Mouse (Mus musculus) hematopoietic stem cell, adult 5-6 weeks (primary cell): ENCODE data around the gene Hnrnpab. TPM values are rescaled to one million over a fixed set of nuclear protein-coding genes. Genes with fewer than 3 reads are reported as not detected.
"Not testable (repeated sequence)": the region's sequence is repeated elsewhere in the genome, so short reads cannot be mapped to it uniquely, and the experiment has no call there.

ENCODE experiments used
- ATAC-seq, 2 experiments: fragments of 125-278 bp in 1 of 2; replicated peaks in 1 of 2; 2 replicates each; pipeline ENCODE4 v1.8.0; 2016 to 2017; ENCODE audit warnings: inconsistent platforms in 2 of 2, mild to moderate bottlenecking in 2 of 2, moderate number of reproducible peaks in 2 of 2, low read depth in 1 of 2, moderate TSS enrichment in 1 of 2; ENCODE audit not compliant: low FRiP score in 2 of 2, poor library complexity in 2 of 2, severe bottlenecking in 2 of 2, insufficient read depth in 1 of 2, low TSS enrichment in 1 of 2
- total RNA-seq: library from RNA; stranded (forward); fragments of 172-1452, 232-1000 nt; gene quantifications from 2 replicates; pipeline ENCODE4 v1.2.3, GENCODE M21; 2017

Hnrnpab gene
- total RNA-seq, 1 experiment from 2014 or later: 1,232 TPM

DNA sequence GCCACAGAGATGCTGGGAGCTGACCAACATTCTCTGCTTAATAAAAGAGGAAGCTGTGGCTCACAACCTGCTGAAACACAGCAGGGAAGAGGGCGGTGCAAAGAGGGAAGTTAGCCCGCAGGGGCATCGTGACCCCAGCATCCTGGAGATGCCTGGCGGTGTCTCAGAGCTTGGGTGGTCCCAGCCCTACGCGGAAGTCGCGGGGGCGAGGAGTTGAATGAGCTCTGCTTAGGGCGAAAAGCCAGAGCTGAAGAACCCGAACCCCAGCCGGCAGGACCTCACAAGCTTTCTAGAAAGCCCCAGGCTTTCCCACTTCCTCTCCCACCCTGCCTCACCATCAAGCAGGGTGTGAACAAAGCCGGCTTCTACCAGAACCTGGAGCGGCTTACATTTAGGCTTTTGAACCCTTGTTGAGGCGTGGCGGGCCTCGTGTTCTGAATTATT lies 31.3 kb upstream of the Hnrnpab start:
- ATAC-seq: peak; percentile 86 to 87

DNA sequence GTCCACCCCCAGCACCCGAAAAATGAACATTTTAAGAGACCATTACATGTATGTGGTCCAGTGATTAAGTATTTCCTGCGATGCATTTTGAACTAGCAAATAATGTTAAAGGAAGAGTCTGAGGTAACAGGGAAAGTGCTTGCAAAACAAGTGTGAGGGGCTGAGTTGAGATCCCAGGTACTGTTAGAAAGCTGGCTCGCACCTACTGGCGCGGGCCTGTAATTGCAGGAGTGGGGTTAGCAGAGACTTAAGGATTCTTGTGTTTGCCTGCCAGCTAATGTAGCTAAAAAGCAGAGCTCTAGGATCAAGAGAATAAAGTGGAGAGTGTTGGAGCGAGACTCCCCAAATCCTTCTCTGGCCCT lies 29.7 kb upstream of the Hnrnpab start:
- ATAC-seq: peak; percentile 25 to 38; a peak in 3 of 4 replicates

DNA sequence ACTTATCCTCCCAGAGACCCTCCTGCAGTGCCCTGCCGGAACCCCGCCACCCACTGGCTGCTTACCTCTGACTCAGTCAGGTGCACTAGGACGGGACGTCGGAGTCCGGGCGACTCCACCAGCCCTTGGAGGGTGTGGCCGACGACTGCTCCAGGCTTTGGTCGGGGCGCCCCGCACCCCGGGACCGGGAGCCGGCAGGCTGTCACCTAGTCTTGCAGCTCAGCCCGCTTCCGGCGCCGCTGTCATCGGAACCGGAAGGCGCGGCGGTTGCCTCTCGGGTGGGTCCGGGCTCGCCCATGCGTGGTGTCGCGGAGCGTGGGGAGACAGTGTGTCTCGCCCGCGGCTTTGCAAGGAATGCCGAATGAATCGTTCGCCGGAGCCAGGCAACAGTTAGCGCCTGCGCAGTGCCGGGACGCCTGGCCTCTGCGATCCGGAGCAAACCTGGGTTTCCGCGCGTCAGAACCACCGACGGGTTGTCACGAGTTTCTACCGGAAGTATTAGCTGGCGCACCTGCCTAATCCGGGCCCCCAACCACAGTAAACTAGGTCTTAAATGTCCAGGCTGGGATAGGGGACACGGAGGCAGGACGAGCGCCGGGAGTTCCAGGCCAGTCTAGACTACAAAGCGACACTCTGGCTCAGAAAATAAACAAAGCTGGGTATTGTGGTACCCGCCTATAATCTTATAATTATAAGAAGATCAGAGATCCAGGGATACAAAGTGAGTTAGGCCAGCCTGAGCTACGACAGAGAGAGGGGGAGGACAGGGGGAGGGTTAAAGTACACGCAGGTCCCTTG lies 29.1 kb upstream of the Hnrnpab start, which contains the start of gene Rmnd5b:
Gene Rmnd5b (minus strand): TSS at position 372 of the 798 bp plus-strand sequence.
- ATAC-seq: peak; percentile 13 to 47; a peak in 3 of 4 replicates

DNA sequence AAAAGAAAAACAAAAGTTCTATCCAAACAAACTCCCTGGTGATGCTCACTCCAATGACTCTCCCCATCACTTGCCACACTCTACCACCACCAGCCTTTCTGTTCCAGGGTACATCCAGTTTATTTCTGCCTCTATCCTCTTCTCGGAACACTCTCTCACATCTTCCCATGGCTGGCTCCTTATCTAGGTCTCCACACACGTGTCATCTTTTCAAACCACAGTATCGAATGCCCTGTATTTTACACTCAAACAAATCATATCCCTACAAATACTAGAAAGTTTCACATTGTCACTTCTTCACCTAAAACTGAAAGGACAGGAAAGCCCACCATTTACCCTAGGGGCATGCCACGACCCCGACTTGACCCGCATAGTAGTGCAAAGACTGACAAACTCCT lies 28.5 kb upstream of the Hnrnpab start:
- ATAC-seq: no peak

DNA sequence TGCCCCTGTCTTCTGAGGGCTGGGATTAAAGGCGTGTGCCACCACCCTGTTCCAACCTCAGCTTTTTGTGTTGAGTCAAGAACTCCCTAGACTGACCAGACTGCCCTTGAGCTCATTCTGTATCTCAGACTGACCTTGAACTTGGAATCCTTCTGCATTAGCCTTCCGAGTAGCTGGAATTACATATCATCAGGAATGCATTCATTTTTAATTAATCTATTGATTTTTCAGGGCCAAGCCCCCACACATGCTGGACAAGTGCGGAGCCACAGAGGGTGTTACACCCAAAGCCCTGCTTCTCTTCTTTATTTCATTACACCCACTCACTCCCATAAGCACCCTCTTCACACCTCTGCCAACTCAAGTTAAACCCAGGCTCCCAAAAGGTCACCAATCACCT lies 27.1 kb upstream of the Hnrnpab start:
- no peak for ATAC-seq

DNA sequence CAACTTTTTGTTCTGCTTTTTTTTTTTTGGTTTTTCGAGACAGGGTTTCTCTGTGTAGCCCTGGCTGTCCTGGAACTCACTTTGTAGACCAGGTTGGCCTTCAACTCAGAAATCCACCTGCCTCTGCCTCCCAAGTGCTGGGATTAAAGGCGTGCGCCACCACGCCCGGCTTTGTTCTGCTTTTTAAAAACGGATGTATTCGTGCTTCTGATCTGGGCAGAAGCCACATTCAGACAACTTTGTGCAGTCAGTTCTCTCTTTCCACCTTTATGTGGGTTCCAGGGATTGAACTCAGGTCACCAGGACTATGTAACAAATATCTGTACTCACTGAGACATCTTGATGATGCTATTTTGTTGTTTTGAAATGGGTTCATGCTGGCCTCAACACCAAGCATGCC lies 26.6 kb upstream of the Hnrnpab start:
- not testable (repeated sequence) for ATAC-seq

DNA sequence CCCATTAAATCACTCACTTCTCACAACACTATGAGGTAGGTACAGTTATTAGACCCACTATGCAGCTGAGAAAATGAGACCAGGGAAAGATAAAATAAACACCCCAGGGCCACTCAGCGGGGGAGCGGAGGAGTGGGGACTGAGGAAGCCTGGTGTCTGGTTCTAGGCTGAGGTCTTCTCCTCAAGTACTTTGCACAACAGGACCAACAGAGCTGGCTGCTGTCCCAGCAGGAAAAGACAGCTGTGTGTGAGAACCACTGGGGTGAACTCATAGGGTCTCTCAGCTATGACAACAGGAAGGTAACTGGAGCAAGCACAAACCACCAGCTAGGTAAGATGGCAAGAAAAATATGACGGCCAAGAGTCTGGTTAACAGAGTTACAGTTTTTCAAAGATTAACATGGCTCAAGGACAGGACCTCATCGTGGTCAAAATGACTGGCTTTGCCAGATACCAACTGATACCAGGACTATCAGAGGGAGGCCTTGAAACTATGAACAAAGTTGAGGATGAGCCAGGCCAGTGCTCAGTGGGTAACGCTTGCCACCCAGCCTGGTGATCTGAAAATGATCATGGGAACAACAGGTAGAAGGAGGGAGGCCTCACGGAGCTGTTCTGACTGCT lies 25.6 kb upstream of the Hnrnpab start:
- ATAC-seq: peak; percentile 15 to 22; a peak in 2 of 4 replicates

DNA sequence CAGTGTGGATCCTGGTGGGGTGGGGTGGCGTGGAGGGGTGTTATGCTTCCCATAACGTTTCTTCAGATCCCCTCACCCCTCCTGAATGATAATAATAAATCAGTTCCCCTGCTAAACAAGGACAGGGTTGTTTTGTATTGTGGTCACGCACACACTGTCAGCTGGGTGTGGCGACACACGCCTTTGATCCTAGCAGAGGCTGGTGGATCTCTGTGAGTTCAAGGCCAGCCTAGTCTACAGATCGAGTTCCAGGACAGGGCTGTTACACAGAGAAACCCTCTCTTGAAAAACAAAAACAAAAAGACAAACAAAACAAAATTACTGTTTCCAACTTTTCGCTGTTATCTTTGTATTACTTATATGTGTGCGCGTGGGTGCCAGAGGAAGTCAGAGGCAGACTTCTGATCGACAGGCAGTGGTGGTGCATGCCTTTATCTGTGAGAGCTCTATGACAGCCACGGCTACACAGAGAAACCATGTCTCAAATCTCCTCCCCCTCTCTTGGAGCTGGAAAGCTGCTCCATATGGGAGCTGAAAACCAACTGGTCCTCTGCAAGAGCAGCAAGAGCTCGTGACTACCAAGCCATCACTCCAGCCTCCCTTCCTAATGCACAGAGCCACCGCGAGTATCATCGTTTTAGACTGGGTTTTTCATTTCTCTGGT lies 23.1 kb upstream of the Hnrnpab start:
- ATAC-seq: no peak

DNA sequence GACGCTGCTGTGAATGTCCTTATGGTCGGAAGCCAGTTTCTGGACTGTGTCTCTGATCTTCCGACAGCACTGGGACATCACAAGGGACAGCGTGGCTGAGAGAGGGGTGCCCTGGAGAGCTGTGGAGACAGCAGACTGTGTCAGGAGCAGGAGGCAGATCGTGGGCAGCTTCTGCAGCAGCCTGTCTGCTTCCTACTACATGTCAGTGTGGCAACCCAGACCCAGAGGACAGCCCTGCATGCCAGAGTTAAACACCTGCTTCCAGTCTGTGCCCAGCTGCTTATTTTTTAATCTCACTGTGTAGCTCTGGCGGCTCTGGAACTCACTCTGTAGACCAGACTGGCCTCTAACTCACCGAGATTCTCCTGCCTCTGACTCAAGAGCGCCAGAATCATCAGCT lies 21.3 kb upstream of the Hnrnpab start:
- no peak for ATAC-seq

DNA sequence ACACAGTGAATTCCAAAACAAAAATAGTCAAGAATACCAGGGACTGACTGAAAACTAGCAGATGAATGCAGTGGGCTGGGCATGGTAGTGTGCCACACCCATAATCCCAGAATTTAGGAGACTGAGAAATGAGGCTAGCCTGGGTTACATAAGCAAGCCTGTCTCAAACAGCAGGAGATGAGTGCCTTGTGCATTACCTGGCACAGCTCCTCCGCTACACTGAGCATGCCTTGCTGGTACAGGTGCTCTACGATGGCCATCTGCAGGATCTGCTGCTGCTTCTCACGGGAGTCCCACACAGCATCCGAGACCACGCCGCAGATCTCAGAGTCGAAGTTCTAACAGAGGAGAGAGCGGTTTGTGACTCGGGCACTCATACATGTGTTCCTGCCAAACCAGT lies 20.8 kb upstream of the Hnrnpab start:
- no peak for ATAC-seq

DNA sequence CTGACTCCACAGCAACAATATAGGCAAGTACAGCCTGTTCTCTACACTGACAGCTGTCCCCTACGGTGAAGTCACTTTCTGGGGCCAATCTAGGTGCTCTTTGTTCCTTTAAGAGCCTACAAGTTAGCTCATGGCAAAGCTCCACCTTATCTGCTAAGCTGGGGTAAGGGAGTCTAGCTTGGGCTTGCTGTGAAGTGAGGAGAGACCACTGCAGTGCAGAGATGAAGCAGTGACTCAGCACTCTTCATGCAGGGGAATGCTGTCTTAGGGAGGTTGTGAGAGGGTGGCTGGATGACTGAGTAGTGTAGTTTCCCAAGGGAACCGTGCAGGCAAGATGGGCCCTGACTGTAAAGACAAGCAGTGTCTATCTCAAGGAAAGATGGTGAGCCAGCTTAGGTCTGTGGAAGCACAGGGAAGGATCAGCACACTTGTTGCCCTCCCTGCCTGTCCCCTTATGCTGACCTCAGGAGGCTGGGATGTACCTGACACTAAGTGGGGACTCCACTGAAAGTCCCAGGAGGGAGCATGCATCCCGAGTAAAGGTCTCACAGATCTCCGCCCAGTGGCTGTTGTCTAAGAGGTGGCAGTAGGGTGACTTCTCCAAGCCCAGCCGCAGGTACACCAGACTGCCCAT lies 18.7 kb upstream of the Hnrnpab start:
- ATAC-seq: no peak

DNA sequence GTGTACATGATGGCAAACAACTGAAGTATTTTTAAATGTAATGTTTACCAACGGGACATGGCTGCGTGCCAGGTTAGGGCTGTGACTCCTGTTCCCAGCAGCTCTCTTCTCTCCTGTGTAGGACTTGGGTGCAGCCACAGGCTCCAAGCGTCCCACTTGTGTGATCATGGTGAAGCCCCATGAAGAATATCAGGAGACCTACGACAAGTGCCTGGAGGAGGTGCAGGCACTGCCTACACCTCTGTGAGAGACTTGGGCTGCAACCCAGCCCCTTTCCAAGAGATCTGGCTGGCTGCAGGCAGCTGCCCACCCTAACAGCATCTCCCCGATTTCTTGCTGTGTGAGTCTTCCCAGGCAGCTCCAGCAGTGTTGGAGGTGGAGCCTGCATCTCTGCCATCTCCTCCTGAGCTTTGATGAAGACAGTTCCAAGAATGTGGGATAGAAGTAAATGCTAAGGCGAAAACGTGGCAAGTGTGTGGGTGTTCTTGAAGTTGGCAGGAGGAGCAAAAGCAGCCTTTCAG lies 16.4 kb upstream of the Hnrnpab start:
- ATAC-seq: no peak

DNA sequence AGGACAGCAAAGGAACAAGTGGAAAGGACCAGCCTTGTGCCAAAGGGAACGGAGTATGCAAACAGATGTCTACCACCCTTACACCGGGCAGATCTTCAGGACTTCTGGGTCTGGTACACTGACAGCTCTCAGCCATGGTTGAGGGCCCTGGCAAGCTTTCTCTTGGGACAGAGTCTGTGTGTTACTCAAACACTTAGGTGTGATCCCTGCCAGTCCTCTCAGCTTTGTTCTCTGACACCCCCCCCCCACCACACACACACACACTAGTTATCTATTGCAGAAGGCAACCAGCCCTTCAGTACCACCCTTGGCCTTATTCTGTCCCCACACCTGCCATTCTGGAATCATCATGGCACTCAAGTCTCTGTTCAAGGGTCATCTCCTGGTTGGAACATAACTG lies 15.1 kb upstream of the Hnrnpab start:
- no peak for ATAC-seq

DNA sequence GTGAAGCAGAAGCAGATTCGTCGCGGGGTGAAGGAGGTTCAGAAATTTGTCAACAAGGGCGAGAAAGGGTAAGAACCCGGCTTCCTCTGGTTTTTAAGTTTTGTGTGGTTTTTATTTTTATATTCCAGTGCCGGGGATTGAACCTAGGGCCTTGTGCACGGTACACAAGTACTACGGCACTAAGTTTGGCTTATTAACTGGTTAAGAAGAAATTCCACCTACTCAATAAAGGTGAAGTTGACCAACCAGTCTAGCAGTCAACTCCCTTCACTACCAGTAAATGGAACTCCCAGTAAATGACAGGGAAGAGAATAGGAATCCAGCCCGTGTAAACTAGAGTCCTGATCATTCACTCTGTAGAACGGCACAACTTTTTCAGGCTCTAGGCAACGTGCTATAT lies 13.4 kb upstream of the Hnrnpab start:
- ATAC-seq: no peak

DNA sequence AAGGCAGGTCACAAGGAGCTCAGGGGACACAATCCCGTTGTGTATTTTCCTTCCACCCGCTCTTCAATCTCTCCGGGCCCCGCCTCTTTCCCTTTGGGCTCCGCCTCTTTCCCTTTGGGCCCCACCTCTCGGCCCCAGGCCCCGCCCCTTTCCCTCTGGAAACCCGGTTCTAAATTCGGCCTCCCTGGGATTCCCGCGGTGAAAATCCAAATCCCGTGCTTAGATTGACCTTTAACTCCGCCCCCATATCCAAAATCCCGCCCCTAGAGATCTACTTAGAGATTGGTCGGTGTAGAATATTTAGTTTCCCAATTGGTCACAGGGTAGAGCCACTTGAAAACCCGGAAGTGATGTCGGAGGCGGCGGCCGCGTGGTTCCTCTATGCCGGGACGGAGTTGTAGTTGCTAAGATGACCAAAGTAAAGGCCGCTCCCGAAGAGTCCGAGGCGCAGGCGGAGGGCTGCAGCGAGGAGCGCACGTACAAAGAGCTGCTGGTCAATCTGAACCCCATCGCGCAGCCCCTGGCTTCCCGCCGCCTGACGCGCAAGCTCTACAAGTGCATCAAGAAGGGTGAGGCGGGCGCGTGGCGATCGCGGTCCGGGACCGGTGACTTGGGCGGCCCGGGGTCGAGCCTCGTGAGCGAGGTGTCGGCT lies 12.9 kb upstream of the Hnrnpab start, which contains the start of gene Nhp2:
Gene Nhp2 (plus strand): TSS at position 327 of the 652 bp plus-strand sequence.
- peak; percentile 72 to 74 for ATAC-seq

DNA sequence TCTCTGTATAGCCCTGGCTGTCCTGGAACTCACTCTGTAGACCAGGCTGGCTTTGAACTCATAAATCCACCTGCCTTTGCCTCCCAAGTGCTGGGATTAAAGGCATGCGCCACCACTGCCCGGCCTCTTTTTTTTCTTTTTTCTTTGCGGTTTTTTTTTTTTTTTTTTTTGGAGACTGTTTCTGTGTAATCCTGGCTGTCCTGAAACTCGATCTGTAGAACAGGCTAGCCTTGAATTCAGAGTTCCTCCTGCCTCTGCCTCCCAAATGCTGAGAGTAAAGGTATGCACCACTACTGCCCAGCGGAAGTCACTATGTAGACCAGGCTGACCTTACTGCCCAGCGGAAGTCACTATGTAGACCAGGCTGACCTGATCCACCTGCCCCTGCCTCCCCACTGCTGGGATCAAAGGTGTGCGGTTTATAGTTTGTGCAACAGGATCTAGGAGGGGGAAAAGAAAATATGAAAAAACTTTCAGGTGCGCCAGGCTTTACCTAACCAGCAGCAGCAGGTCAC lies 12.3 kb upstream of the Hnrnpab start:
- no peak for ATAC-seq

DNA sequence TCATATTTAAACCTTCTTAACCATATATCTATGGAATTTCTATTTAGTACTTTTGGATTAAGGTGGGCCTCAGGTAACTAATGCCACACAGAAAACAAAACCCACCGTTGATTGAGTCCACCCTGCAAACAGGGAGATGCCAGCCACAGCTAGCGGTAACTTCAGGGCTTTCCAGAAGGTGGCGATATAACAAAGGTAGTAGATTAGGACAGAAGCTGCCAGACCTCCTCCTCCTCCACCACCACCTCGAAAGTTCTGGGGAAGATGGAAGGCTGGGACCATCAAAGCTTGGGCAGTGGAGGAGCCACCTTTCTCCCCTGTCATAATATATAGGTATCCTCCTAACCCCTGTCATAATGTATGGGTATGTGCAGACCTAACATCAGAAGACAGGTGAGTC lies 11.0 kb upstream of the Hnrnpab start:
- peak; percentile 36 to 42; a peak in 1 of 4 replicates for ATAC-seq
